Mouse (Mus musculus) testis, adult 10 weeks (tissue): ENCODE data around the gene 1600014C23Rik. TPM values are rescaled to one million over a fixed set of nuclear protein-coding genes. Genes with fewer than 3 reads are reported as not detected.

Experiments
- polyA plus RNA-seq: library from polyadenylated mRNA; stranded (reverse); fragments of 350-450 nt; fragmentation: Illumina TruSeq; extraction: RNeasy Lipid Tissue Mini Kit (QIAGEN cat#74804); gene quantifications from one replicate; pipeline ENCODE4 v1.2.3, GENCODE M21; 2014; ENCODE audit warnings: low read depth, low replicate concordance

The 1600014C23Rik gene
- polyA plus RNA-seq = 0.73 TPM

DNA sequence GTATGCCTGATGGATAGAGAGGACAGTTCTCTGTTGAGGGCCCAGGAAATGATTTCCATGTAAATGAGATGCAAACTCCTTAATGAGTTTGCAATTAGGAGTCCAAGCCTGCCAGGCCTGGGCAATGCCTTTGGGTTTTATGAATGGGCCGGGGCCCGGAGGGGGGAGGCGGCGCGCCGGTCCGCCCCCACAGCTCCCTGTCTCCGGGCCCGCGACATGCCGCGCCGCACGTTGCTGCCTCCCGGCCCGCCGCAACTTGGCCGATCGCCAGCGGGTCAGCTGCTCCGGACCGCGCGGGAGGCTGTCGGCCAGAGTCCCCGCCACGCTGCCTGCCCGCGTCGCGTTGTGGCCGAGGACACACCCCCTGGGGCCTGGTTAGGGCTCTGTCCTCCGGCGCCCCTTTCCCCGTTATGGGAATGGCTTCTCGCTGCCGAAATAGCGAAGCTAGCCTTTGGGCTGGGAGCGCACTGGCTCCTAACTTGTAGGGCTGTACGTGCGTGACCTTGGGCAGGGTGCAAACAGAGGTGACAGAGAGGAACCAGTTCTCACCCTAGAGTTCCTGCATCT lies at the start of gene 1600014C23Rik:
TSS of gene 1600014C23Rik (minus strand) at position 110 of the 567 bp plus-strand sequence.

DNA sequence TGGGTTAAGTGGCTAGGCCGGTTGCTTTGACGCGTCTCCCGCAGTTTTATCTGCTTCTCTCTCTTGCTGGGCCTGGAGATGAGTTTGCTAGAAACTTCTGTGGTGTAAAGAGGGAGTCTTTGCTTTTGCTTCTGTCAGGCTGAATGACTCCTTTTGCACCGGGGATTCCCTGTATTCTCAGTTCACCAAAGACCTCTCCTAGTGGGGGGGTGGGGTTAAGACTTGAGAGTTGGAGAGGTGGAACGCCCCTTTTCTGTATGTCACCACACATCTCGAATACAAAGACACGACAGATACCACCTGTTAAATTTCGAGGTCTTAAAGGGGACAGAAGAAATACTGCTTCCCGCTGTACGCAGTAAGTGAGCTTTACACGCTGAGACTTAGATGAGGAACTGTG lies 46.9 kb downstream of the 1600014C23Rik start, which contains the start of gene Tmem63b:
TSS of gene Tmem63b (minus strand) at position 190 of the 400 bp plus-strand sequence.

DNA sequence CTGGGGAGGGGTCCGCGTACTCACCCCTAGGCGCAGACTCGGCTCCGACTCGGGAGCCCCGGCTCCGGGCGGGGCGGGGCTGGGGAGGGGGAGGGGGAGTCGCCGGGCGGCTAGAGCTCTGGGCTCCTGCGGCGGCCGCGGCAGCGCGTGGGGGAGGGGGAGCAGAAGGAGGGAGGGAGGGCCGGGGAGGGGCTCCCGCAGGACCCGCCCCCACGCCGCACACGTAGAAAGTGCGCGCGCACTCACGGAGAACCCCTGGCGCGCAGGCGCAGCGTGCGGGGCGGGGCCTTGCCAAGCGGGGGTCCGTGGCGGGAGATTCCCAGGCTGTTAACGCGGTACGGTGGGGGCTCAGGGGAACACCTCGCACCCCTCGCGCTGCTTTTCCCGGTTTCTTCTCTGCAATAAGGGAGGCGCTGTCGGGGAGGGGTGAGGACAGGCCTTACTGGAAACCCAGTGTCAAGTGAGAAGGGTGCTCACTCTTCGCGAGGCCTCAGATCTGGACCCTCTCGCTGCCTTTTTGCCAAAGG lies 47.5 kb downstream of the 1600014C23Rik start, which contains the start of gene Mrpl14:
TSS of gene Mrpl14 (plus strand) at position 230 of the 527 bp plus-strand sequence.

Other genes starting within 250 kb of the 1600014C23Rik start
- 0.27 TPM for gene Aars2, start 227.0 kb downstream of the 1600014C23Rik start, polyA plus RNA-seq
- 64.6 TPM for gene Tcte1, start 210.4 kb downstream of the 1600014C23Rik start, polyA plus RNA-seq
- gene Tmem151b, start 184.2 kb downstream of the 1600014C23Rik start, polyA plus RNA-seq = 0.06 TPM
- gene Nfkbie, start 178.1 kb downstream of the 1600014C23Rik start, polyA plus RNA-seq = 0.46 TPM
- gene Slc35b2, start 170.0 kb downstream of the 1600014C23Rik start, polyA plus RNA-seq = 2.5 TPM
- 429 TPM for gene Hsp90ab1, start 160.6 kb downstream of the 1600014C23Rik start, polyA plus RNA-seq
- 13.7 TPM for gene Slc29a1, start 134.2 kb downstream of the 1600014C23Rik start, polyA plus RNA-seq
- not detected for gene Mymx, start 131.7 kb downstream of the 1600014C23Rik start, polyA plus RNA-seq
- 23.4 TPM for gene Capn11, start 74.5 kb downstream of the 1600014C23Rik start, polyA plus RNA-seq
- not detected for gene Mrpl14, start 47.5 kb downstream of the 1600014C23Rik start, polyA plus RNA-seq
- 0.27 TPM for gene Tmem63b, start 46.9 kb downstream of the 1600014C23Rik start, polyA plus RNA-seq